Mouse (Mus musculus): ENCODE measurements around the gene Rnase11. TPM values are rescaled to one million over a fixed set of nuclear protein-coding genes. Genes with fewer than 3 reads are reported as not detected.
"Not testable (repeated sequence)": the region's sequence is repeated elsewhere in the genome, so short reads cannot be mapped to it uniquely, and the experiment has no call there.

Gene Rnase11
- not detected in 2 replicates for total RNA-seq (2012; rRNA removed)

DNA sequence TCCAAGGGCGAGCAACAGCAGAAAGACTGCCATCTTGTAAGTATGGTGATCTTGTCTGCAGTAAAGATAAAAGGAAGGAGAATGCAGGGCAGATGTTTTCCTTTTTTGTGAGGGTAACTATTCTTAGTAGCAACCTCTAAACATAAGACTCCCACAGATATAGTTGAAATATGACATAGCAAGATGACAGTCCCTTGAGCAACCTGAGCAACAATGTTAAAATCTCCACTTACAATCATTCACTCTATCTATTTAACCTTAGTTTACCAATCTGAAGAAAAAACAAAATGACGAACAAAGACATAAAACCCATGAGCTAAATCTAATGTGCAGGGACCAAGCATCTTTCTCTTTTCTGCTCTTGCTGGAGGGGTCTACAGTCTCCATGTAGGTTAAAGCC is at the start of gene Rnase11:
TSS of gene Rnase11 (minus strand) at position 101 of the 400 bp plus-strand sequence.
- H3K27ac ChIP-seq (ENCODE audit: insufficient read depth, low read depth, low read length, poor library complexity, severe bottlenecking): no peak within 1 kb of the TSS
- H3K9me3 ChIP-seq (ENCODE audit: control insufficient read depth, insufficient read depth, low read depth, low read length): no peaks in the 10 kb centered on the region
- no peak for DNase-seq (ENCODE audit: low read depth, low spot score)
- H3K4me3 ChIP-seq (ENCODE audit: insufficient read depth in 1 of 2, low read depth in 1 of 2, low read length in 2 of 2, poor library complexity in 1 of 2, severe bottlenecking in 1 of 2): no peak within 1 kb of the TSS
- TF ChIP-seq MAFK (IDR thresholded peaks at IDR 0.05; ENCODE audit: insufficient read depth, low read depth, low read length) (no peak), CHD2 (IDR thresholded peaks at IDR 0.05; ENCODE audit: low read depth, low read length) (no peak)
- no peak within 1 kb of the TSS for H3K9ac ChIP-seq (ENCODE audit: insufficient read depth, low read depth, low read length, poor library complexity, severe bottlenecking)
- peaks cover 0 to 5% of the 10 kb centered on the region in 2 experiments; a peak in 1 of 4 replicates for H3K4me1 ChIP-seq (ENCODE audit: control insufficient read depth in 2 of 2, insufficient read depth in 2 of 2, low read length in 2 of 2, poor library complexity in 1 of 2)
- no peaks in the 10 kb centered on the region for H3K36me3 ChIP-seq (ENCODE audit: control insufficient read depth, insufficient read depth, low read length, poor library complexity, severe bottlenecking)
- in situ Hi-C loops (cut with MboI; ENCODE audit: low sequenced_read_pairs in 2 of 2, unreplicated experiment in 2 of 2): loop anchor here in 1 of 2 experiments (25.0 kb wide), 1 partner anchor 213 kb away; no protein-coding TSS in a partner anchor

DNA sequence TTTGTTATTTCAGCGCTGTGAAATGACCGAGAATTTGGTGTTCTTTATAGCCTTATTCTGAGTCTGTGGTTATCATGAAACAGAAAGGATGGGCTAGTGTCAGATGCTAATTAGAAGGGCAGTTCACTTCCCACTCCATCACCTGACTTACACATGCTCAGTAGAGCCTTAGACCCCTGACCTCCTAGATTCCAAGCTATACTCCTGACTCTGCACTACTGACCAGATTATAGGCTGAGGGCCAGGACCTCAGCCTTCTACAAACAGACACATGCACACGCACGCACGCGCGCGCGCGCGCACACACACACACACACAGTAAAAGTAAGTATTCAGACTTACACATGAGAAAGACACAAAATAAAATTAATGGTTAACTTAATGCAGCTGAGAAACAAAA is 49.0 kb upstream of the Rnase11 start:
- H3K36me3 ChIP-seq (ENCODE audit: control insufficient read depth, insufficient read depth, low read length, poor library complexity, severe bottlenecking): no peaks in the 10 kb centered on the region
- in situ Hi-C loops (cut with MboI; ENCODE audit: low sequenced_read_pairs in 2 of 2, unreplicated experiment in 2 of 2): loop anchor here (10.0 to 25.0 kb wide), 2 partner anchors 663 to 676 kb away; partner anchors contain the start of gene Ang4 (in 2 of the 2)

DNA sequence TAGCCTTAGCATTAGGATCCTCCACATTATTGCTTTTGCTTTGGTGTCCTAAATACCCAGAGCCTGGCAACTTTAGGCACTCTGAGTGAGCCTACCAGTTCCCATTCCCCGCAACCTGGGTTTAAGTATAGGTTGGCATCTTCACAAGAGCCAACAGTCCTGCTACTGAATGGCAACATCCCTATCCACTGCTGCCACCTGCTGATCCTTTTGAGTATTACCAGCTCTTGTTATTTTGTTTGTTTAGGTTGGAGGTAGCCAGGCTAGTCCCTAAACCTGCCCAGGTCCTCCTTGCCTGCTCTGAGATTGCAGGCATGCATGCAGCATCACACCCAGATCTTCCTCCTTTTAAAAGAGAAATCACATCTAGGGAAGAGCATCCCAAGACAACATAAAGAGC is 48.3 kb upstream of the Rnase11 start:
- H3K9ac ChIP-seq (ENCODE audit: insufficient read depth, low read depth, low read length, poor library complexity, severe bottlenecking); DNase-seq (ENCODE audit: low read depth, low spot score); H3K4me3 ChIP-seq (ENCODE audit: insufficient read depth in 1 of 2, low read depth in 1 of 2, low read length in 2 of 2, poor library complexity in 1 of 2, severe bottlenecking in 1 of 2); H3K27ac ChIP-seq (ENCODE audit: insufficient read depth, low read depth, low read length, poor library complexity, severe bottlenecking); H3K4me1 ChIP-seq (ENCODE audit: control insufficient read depth in 2 of 2, insufficient read depth in 2 of 2, low read length in 2 of 2, poor library complexity in 1 of 2); H3K36me3 ChIP-seq (ENCODE audit: control insufficient read depth, insufficient read depth, low read length, poor library complexity, severe bottlenecking); H3K9me3 ChIP-seq (ENCODE audit: control insufficient read depth, insufficient read depth, low read depth, low read length): not testable (repeated sequence)
- in situ Hi-C loops (cut with MboI; ENCODE audit: low sequenced_read_pairs in 2 of 2, unreplicated experiment in 2 of 2): loop anchor here (10.0 to 25.0 kb wide), 2 partner anchors 664 to 677 kb away; partner anchors contain the start of gene Ang4 (in 2 of the 2)

More for the DNA sequence above, 49.0 kb upstream of the Rnase11 start:
- TF ChIP-seq HCFC1 (IDR thresholded peaks at IDR 0.05; ENCODE audit: borderline replicate concordance, insufficient read depth, low read length): no peak
- no peak for TF ChIP-seq ZC3H11A (IDR thresholded peaks at IDR 0.05; ENCODE audit: borderline replicate concordance, low read depth, low read length)
- TF ChIP-seq CHD2 (IDR thresholded peaks at IDR 0.05; ENCODE audit: low read depth, low read length): no peak
- no peak for TF ChIP-seq ZNF384 (IDR thresholded peaks at IDR 0.05; ENCODE audit: low read depth, low read length)
- TF ChIP-seq MAFK (IDR thresholded peaks at IDR 0.05; ENCODE audit: insufficient read depth, low read depth, low read length): no peak
- Histone ChIP-seq H3K9me3 (ENCODE audit: control insufficient read depth, insufficient read depth, low read depth, low read length) (no peaks in the 10 kb centered on the region), H3K27ac (ENCODE audit: insufficient read depth, low read depth, low read length, poor library complexity, severe bottlenecking) (no peak overlapping the region), H3K4me1 (ENCODE audit: control insufficient read depth in 2 of 2, insufficient read depth in 2 of 2, low read length in 2 of 2, poor library complexity in 1 of 2) (no peaks in the 10 kb centered on the region), H3K4me3 (ENCODE audit: insufficient read depth in 1 of 2, low read depth in 1 of 2, low read length in 2 of 2, poor library complexity in 1 of 2, severe bottlenecking in 1 of 2) (no peak overlapping the region), H3K9ac (ENCODE audit: insufficient read depth, low read depth, low read length, poor library complexity, severe bottlenecking) (no peak overlapping the region)
- DNase-seq (ENCODE audit: low read depth, low spot score): no peak

DNA sequence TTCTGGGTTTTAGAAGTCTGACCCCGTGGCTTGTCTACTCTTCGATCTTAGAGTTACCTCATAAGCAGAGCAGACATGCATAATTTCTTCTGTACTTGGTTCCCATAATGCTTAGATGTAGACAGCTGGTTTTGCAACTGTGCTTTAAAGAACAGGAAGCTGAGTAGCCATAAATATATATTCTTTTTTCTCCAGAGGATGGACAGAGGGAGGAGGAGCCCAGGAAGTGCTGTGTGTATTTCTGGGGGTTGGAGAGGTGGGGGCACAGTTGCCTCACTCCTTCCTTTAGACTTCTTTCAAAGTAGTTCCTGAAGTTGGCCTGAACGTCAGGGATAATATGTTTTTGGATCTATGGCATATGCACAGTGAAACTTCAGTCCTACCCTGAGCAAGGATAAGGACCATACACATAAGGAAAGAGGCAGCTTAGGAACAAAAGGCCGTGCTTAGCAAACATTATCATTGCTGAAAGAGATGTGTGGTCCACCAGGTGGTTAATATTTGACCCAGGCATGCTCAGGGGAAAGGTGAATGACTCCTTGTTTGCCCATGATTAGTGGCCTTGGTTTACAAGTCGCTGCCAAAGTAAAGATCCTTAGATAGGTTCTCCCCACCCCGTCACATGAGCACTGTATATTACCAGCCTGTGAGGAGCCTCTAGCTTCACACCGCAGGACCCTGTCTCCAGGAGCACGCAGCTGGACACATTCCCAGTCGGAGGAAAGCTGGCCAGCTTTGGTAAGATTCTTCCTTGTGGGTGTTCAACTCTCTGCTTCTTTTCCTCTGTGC is 46.0 kb upstream of the Rnase11 start:
- Histone ChIP-seq H3K4me1 (ENCODE audit: control insufficient read depth in 2 of 2, insufficient read depth in 2 of 2, low read length in 2 of 2, poor library complexity in 1 of 2) (no peaks in the 10 kb centered on the region), H3K27ac (ENCODE audit: insufficient read depth, low read depth, low read length, poor library complexity, severe bottlenecking) (no peak overlapping the region), H3K9ac (ENCODE audit: insufficient read depth, low read depth, low read length, poor library complexity, severe bottlenecking) (no peak overlapping the region), H3K4me3 (ENCODE audit: insufficient read depth in 1 of 2, low read depth in 1 of 2, low read length in 2 of 2, poor library complexity in 1 of 2, severe bottlenecking in 1 of 2) (no peak overlapping the region), H3K9me3 (ENCODE audit: control insufficient read depth, insufficient read depth, low read depth, low read length) (no peaks in the 10 kb centered on the region), H3K36me3 (ENCODE audit: control insufficient read depth, insufficient read depth, low read length, poor library complexity, severe bottlenecking) (no peaks in the 10 kb centered on the region)
- TF ChIP-seq ZNF384 (IDR thresholded peaks at IDR 0.05; ENCODE audit: low read depth, low read length): no peak
- no peak for TF ChIP-seq MAFK (IDR thresholded peaks at IDR 0.05; ENCODE audit: insufficient read depth, low read depth, low read length)
- TF ChIP-seq ZC3H11A (IDR thresholded peaks at IDR 0.05; ENCODE audit: borderline replicate concordance, low read depth, low read length): no peak
- no peak for TF ChIP-seq CHD2 (IDR thresholded peaks at IDR 0.05; ENCODE audit: low read depth, low read length)
- in situ Hi-C loops (cut with MboI; ENCODE audit: low sequenced_read_pairs in 2 of 2, unreplicated experiment in 2 of 2): loop anchor here (10.0 to 25.0 kb wide), 2 partner anchors 666 to 679 kb away; partner anchors contain the start of gene Ang4 (in 2 of the 2)
- no peak for DNase-seq (ENCODE audit: low read depth, low spot score)

DNA sequence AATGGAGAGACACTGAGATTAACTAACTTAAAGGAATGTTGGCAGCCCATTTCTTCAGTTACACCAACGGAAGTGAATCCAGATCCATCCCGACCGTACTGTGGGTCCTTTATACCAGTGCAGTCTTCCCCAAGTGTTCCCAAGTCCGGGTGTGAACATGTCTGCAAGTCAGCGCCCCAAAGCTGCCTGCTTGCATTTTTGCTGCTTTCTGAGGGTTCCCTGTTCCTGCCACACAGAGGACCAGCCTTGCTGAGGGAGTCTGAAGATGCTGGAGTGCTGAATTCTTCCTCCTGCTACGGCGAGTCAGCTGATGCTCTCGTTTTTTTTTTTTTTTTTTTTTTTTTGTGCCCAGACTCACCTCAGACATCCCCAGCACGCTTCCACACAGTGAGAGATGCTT is 45.0 kb upstream of the Rnase11 start:
- TF ChIP-seq HCFC1 (IDR thresholded peaks at IDR 0.05; ENCODE audit: borderline replicate concordance, insufficient read depth, low read length): no peak
- TF ChIP-seq ZNF384 (IDR thresholded peaks at IDR 0.05; ENCODE audit: low read depth, low read length): no peak
- in situ Hi-C loops (cut with MboI; ENCODE audit: low sequenced_read_pairs in 2 of 2, unreplicated experiment in 2 of 2): loop anchor here (10.0 to 25.0 kb wide), 2 partner anchors 667 to 680 kb away; partner anchors contain the start of gene Ang4 (in 2 of the 2)

More for the DNA sequence above, 45.0 kb upstream of the Rnase11 start:
- H3K9me3 ChIP-seq (ENCODE audit: control insufficient read depth, insufficient read depth, low read depth, low read length): no peaks in the 10 kb centered on the region
- no peak for DNase-seq (ENCODE audit: low read depth, low spot score)
- H3K4me3 ChIP-seq (ENCODE audit: insufficient read depth in 1 of 2, low read depth in 1 of 2, low read length in 2 of 2, poor library complexity in 1 of 2, severe bottlenecking in 1 of 2): no peak overlapping the region
- no peaks in the 10 kb centered on the region for H3K36me3 ChIP-seq (ENCODE audit: control insufficient read depth, insufficient read depth, low read length, poor library complexity, severe bottlenecking)
- H3K4me1 ChIP-seq (ENCODE audit: control insufficient read depth in 2 of 2, insufficient read depth in 2 of 2, low read length in 2 of 2, poor library complexity in 1 of 2): no peaks in the 10 kb centered on the region
- no peak overlapping the region for H3K9ac ChIP-seq (ENCODE audit: insufficient read depth, low read depth, low read length, poor library complexity, severe bottlenecking)
- H3K27ac ChIP-seq (ENCODE audit: insufficient read depth, low read depth, low read length, poor library complexity, severe bottlenecking): no peak overlapping the region
